Mouse (Mus musculus) C2C12 (cell line): Measurements from ENCODE around the gene Cp.

Source experiments
- CTCF ChIP-seq: IDR thresholded peaks from one replicate; pipeline ENCODE4 v1.5.1; 2011; ENCODE audit not compliant: control insufficient read depth, insufficient read depth, insufficient read length
- MAX ChIP-seq: IDR thresholded peaks from one replicate; pipeline ENCODE4 v1.6.1; 2011; ENCODE audit warnings: mild to moderate bottlenecking, control low read depth
- USF1 ChIP-seq: IDR thresholded peaks from one replicate; pipeline ENCODE4 v1.6.1; 2011; ENCODE audit warnings: low read depth, mild to moderate bottlenecking, control low read depth, moderate library complexity

- TF ChIP-seq MAX, result no peak
- no peak for TF ChIP-seq CTCF
- TF ChIP-seq USF1, result no peak
These were observed 70.3 kb downstream of the Cp start for GRCm38 (mm10) chr3:20026996-20027689.
